28 mouse cellular contexts compared by ENCODE assay signal in genomic region chr15:34775714-34776113, GRCm38 (mm10).
DNase-seq lines count a peak whose midpoint lies in the region; ATAC-seq and TF ChIP-seq lines count a peak whose summit lies in the region.
"Had no signal": no experiment of that assay in that cellular context is flagged by ENCODE, and none has a peak within 500 bp of the region (broad histone marks: within the 10 kb centered on the region; RNA-seq: fewer than 3 reads in every experiment).

No protein-coding gene starts in this region.

- no peak for TF ChIP-seq RAD21 in MEL (IDR thresholded peaks at IDR 0.05; ENCODE audit: low read depth, low read length)

- no peak overlapping the region for H3K4me3 ChIP-seq in MEL (ENCODE audit: control insufficient read depth in 1 of 2, insufficient read depth in 1 of 2, low read depth in 2 of 2, low read length in 2 of 2)
- no peak overlapping the region for H3K4me3 ChIP-seq in forebrain, embryonic 16.5 days (replicated peaks; ENCODE audit: low read length)
- H3K4me3 ChIP-seq: embryonic facial prominence, embryonic 12.5 days; forebrain, embryonic 10.5 days; limb, embryonic 13.5 days; liver, embryonic 12.5 days; midbrain, embryonic 13.5 days; neural tube, embryonic 13.5 days had no signal

- no peak overlapping the region for H3K27ac ChIP-seq in MEL (ENCODE audit: control insufficient read depth, low read depth, low read length)
- no peak overlapping the region for H3K27ac ChIP-seq in forebrain, embryonic 16.5 days (ENCODE audit: low read length)
- H3K27ac ChIP-seq: embryonic facial prominence, embryonic 12.5 days; forebrain, embryonic 10.5 days; hindbrain, embryonic 14.5 days; limb, embryonic 13.5 days; liver, embryonic 12.5 days; midbrain, embryonic 13.5 days; neural tube, embryonic 13.5 days had no signal

- no peak overlapping the region for H3K4me2 ChIP-seq in forebrain, embryonic 16.5 days (ENCODE audit: low read length)
- H3K4me2 ChIP-seq: embryonic facial prominence, embryonic 12.5 days; heart, embryonic 11.5 days; hindbrain, embryonic 14.5 days; limb, embryonic 13.5 days; liver, embryonic 12.5 days; midbrain, embryonic 13.5 days; neural tube, embryonic 13.5 days had no signal

- DNase-seq in spleen, postnatal 36 days (ENCODE audit: low spot score in 2 of 2): peak; percentile 53 to 58
- no peak for DNase-seq in spleen, postnatal 14 days (ENCODE audit: low spot score in 2 of 2)
- DNase-seq in MEL (ENCODE audit: low read depth, low spot score): peak; percentile 39
- DNase-seq in splenic B cell, adult 2 months (ENCODE audit: low read depth, low spot score): peak; percentile 57
- DNase-seq in layer of hippocampus, adult 9-10 months (ENCODE audit: low spot score): no peak
- DNase-seq: adrenal gland, postnatal 14 days; cerebellum, adult 18-20 months; cerebellum, postnatal 10 days; forebrain, postnatal 0 days; heart, postnatal 4 days; kidney, adult 9 months; kidney, postnatal 10 days; layer of hippocampus, adult 9-11 months; lung, adult 18-20 months; lung, postnatal 14 days; thymus, postnatal 25 days had no signal

- no peak for TF ChIP-seq CTCF in MEL (IDR thresholded peaks at IDR 0.05 in 2 of 3, conservative IDR thresholded peaks at IDR 0.05 in 1 of 3; ENCODE audit: control insufficient read depth in 1 of 3, insufficient read depth in 1 of 3, low read depth in 2 of 3, low read length in 3 of 3, poor library complexity in 1 of 3, severe bottlenecking in 1 of 3)

- no peak for TF ChIP-seq EP300 in MEL (IDR thresholded peaks at IDR 0.05; ENCODE audit: low read depth in 1 of 2, low read length in 2 of 2)

- no peak overlapping the region for H3K9ac ChIP-seq in MEL (ENCODE audit: control insufficient read depth, low read depth, low read length, poor library complexity, severe bottlenecking)
- H3K9ac ChIP-seq in forebrain, embryonic 16.5 days (replicated peaks; ENCODE audit: low read depth, low read length): no peak overlapping the region
- H3K9ac ChIP-seq: embryonic facial prominence, embryonic 12.5 days; forebrain, postnatal 0 days; hindbrain, embryonic 14.5 days; limb, embryonic 13.5 days; liver, embryonic 12.5 days; midbrain, embryonic 13.5 days; neural tube, embryonic 13.5 days had no signal

- ATAC-seq in granulocyte monocyte progenitor cell, adult 5-6 weeks (replicated peaks; ENCODE audit: poor library complexity, severe bottlenecking): peak; percentile 82
- no peak for ATAC-seq in forebrain, embryonic 16.5 days
- ATAC-seq: forebrain, postnatal 0 days; intestine, postnatal 0 days; liver, embryonic 12.5 days; midbrain, embryonic 13.5 days had no signal

- H3K79me2 ChIP-seq in MEL (ENCODE audit: control insufficient read depth, insufficient read depth, low read length, poor library complexity): no peaks in the 10 kb centered on the region

- 0 out of 4 replicates have a peak, but pooled peaks cover 0 to 3% of the 10 kb centered on the region in 2 experiments for H3K4me1 ChIP-seq in MEL (ENCODE audit: control insufficient read depth in 1 of 2, insufficient read depth in 2 of 2, low read length in 2 of 2)
- no peaks in the 10 kb centered on the region for H3K4me1 ChIP-seq in forebrain, embryonic 16.5 days (replicated peaks; ENCODE audit: control insufficient read depth, insufficient read depth, low read length)
- H3K4me1 ChIP-seq: embryonic facial prominence, embryonic 12.5 days; forebrain, embryonic 10.5 days; limb, embryonic 13.5 days; liver, embryonic 12.5 days; midbrain, embryonic 13.5 days; neural tube, embryonic 13.5 days had no signal

- peaks cover 2 to 5% of the 10 kb centered on the region in 2 experiments for H3K27me3 ChIP-seq in MEL (ENCODE audit: control insufficient read depth in 1 of 2, insufficient read depth in 2 of 2, low read length in 2 of 2)
- H3K27me3 ChIP-seq in splenic B cell, adult 2 months (ENCODE audit: control insufficient read depth, insufficient read depth, low read length, poor library complexity, severe bottlenecking): no peaks in the 10 kb centered on the region
- H3K27me3 ChIP-seq in forebrain, embryonic 16.5 days (replicated peaks; ENCODE audit: control insufficient read depth, insufficient read depth, low read length): no peaks in the 10 kb centered on the region
- H3K27me3 ChIP-seq: embryonic facial prominence, embryonic 12.5 days; limb, embryonic 13.5 days; liver, embryonic 12.5 days; midbrain, embryonic 13.5 days; neural tube, embryonic 13.5 days had no signal

- peaks cover 0 to 2% of the 10 kb centered on the region in 2 experiments; a peak in 1 of 4 replicates for H3K36me3 ChIP-seq in MEL (ENCODE audit: control insufficient read depth in 1 of 2, insufficient read depth in 2 of 2, low read length in 2 of 2)
- H3K36me3 ChIP-seq in splenic B cell, adult 2 months (ENCODE audit: control insufficient read depth, insufficient read depth, low read length, poor library complexity, severe bottlenecking): no peaks in the 10 kb centered on the region
- H3K36me3 ChIP-seq in forebrain, embryonic 16.5 days (ENCODE audit: control insufficient read depth, insufficient read depth): no peaks in the 10 kb centered on the region
- H3K36me3 ChIP-seq: embryonic facial prominence, embryonic 12.5 days; forebrain, embryonic 10.5 days; G1E; limb, embryonic 13.5 days; liver, embryonic 12.5 days; midbrain, embryonic 13.5 days; neural tube, embryonic 13.5 days had no signal

- TF ChIP-seq POLR2A in MEL (IDR thresholded peaks at IDR 0.05; ENCODE audit: control insufficient read depth in 1 of 2, insufficient read depth in 1 of 2, low read depth in 1 of 2, low read length in 2 of 2, poor library complexity in 1 of 2): no peak

- 92% methylated on average over 2 of the region's 2 CpGs for WGBS in forebrain, embryonic 16.5 days

- no peaks in the 10 kb centered on the region for H3K9me3 ChIP-seq in MEL (replicated peaks; ENCODE audit: insufficient read depth, low read length)
- H3K9me3 ChIP-seq in forebrain, embryonic 16.5 days (ENCODE audit: control insufficient read depth, low read length): no peaks in the 10 kb centered on the region
- H3K9me3 ChIP-seq: embryonic facial prominence, embryonic 12.5 days; forebrain, embryonic 10.5 days; G1E; limb, embryonic 13.5 days; liver, embryonic 12.5 days; midbrain, embryonic 13.5 days; neural tube, embryonic 13.5 days had no signal

TF ChIP-seq in MEL, 35 proteins besides CTCF, POLR2A, EP300 and RAD21:
- TF ChIP-seq GATA1 (IDR thresholded peaks at IDR 0.05; ENCODE audit: low read depth, low read length) (0 out of 2 replicates have a peak, but pooled peaks have one; percentile 7), MYC (IDR thresholded peaks at IDR 0.05; ENCODE audit: low read depth, low read length) (no peak)

Comparison
In these comparisons a context has a peak if more than half of its experiments do, and no peak if none do; other contexts are left out.
1. DNase-seq: peak in spleen, postnatal 36 days (2 of 2), MEL (single experiment) and splenic B cell, adult 2 months (single experiment); none in spleen, postnatal 14 days (0 of 2) and layer of hippocampus, adult 9-10 months (single experiment).